Mouse (Mus musculus): ENCODE results near the gene Cd34. TPM values are rescaled to one million over a fixed set of nuclear protein-coding genes. Genes with fewer than 3 reads are reported as not detected.

The Cd34 gene
- total RNA-seq, 2 experiments from 2014 or later = 187 to 190 TPM

DNA sequence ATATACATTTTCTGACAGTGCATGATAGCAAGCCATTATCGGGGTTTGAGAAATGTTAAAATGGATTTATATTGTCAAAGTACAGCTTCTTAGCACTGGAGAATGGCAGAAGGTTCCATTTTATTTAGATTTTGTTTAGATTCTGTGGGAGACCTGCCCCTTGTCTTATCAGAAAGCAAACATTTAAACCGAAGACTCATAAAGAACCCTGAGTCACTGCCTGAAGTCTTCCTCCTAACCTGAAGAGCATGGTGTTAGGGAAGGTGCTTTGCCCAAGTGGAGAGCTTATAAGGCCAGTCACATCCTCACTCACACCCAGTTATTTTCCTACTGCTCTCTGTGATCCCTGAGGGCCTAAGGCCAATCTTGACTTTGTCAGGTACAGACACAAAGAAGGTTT lies 18.4 kb downstream of the Cd34 start:
- no peak for DNase-seq
- intact Hi-C loops (cut with DNase I) = no loop called here

DNA sequence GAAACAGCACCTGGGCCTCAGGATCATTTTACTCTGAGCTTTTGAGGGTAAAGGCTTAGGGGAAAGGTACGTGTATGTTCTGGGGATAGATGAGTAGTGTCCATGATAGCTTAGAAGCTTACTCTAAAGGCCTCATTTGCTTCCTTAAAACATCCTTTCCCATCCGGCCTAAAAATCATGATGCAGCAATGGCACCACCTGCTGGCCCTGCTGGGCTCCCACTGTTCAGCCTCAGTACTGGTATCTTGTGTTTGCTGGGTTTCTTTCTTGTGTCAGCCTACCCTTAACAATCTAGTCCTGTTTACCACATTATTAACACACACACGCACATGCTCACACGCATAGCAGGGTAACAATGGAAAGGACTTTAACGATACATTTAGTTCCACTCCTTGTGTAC lies 23.6 kb downstream of the Cd34 start:
- intact Hi-C loops (cut with DNase I) = loop anchor here (5.0 to 10.0 kb wide), 2 partner anchors 210 to 337 kb away; no protein-coding TSS in a partner anchor
- peak; percentile 69 to 78 for DNase-seq

DNA sequence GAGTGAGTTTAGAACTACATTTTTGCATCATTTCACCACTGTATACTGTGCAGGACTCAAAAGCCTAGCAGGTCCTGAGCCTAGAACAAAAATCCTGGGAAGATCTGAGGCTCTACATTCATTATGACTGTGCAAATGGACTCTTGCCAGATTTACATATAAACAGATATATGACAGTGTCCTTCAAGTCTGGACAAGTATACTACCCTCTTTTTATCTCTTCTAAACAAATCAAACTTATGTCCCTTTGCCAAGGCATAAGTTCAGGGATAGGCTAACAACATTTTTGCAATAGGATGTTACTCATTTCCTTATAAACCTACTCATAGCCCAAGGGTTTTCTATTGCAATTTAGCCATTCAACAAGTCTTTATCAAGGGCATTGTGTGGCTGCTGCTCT lies 24.1 kb downstream of the Cd34 start:
- intact Hi-C loops (cut with DNase I) = loop anchor here (5.0 to 10.0 kb wide), 2 partner anchors 210 to 338 kb away; no protein-coding TSS in a partner anchor
- DNase-seq = no peak

DNA sequence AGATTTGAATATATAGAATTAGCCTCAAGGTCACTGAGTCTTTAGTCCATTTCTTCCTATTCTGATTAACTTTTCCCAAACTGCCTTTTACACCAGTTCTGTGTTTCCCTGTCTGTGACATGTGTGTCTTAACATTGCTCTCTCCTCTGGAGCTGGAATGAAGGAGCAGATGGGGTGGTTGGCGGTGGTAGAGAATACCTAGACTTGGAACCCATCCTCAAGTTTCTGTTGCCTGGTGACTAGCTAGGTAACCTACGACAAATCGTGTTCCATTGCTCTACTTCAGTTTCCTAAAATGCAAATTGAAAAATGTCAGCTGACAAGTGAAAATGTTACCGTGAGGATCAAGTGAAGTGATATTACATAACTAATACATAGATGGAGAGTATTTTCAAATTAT lies 33.4 kb downstream of the Cd34 start:
- DNase-seq = no peak
- intact Hi-C loops (cut with DNase I) = loop anchor here (10.0 kb wide), 1 partner anchor 123 kb away; the partner anchor contains the start of gene Cd46

DNA sequence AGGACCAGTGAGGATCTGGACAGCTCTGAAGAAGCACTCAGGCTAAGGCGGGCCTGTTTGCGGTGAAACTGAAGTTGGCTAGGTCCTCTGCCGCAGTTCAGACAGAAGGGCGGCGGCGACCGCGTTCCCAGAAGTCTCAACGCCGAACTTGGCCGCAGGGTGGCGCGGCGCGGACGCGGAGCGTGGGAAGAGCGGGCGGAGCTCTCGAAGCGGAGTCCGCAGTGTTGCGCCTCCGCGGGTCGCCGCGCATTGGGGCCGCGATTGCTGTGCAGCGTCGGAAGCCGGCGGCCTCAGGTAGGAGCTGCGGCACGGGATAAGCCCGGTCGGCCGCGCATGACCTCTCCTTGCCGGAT lies 37.5 kb downstream of the Cd34 start:
- intact Hi-C loops (cut with DNase I) = loop anchor here (1.0 to 10.0 kb wide), 4 partner anchors 41 to 155 kb away; partner anchors contain the start of genes Cd46 and Cr1l
- DNase-seq = peak; percentile 97 to 98

DNA sequence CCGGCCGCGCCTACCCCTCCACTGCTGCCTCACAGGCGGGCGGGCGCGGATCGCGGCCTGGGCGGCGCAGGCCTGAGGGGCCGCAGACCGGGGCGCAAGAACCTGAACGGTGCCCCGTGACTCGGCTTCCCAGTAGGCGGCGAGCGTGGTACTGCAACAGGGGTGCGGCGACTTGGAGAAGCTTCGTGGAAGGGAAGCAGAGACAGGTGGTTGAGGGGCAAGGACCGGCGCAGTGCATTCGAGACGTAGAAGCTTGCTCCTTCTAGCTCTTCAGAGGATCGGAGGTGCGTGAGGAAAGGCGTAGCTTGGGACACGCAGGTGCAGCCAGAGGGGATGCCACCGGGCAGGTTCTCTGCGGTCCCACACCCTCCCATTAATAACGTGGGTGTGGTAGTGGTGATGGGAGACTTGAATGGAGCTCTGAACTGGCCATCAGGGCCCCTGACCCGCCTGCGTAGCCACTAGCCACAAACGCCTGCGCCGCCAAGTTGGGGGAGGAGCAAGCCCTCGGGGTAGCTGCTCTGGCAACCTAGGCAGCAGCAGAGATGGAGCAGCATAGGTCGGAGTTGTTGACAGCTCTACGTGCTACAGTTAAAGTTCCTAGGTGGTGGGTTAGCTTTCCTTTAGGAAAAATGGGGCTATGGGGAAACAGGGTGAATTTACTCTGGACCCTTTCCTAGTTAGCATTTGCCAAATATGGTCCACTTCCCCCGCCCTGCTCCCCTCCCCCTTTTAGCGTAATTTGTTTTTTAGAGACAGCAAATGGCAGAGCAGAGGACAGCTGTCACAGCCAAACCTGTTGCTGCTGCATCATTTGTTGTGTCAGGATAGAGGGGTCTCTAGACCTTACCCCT lies 38.1 kb downstream of the Cd34 start:
- intact Hi-C loops (cut with DNase I) = loop anchor here (1.0 to 10.0 kb wide), 4 partner anchors 40 to 154 kb away; partner anchors contain the start of genes Cd46 and Cr1l

DNA sequence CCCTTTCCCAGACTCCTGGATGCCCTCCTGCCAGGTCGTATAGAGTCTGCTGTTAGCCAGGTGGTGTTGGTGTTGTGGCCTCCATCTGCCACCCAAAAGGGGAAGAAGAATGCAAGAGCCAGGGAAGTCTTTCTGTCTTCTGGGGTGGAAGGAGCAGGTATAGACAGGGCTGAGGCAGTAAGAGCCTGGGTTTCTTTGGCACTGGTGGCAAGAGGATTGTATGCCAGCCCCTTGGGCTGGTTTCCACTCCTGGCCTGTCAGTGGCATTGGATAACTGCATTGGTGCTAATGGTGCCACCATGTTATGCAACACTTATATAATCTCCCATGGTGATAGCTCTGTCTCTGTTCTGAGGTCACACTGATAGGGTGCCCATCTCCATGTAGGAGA lies 38.7 kb downstream of the Cd34 start:
- intact Hi-C loops (cut with DNase I) = loop anchor here (2.0 to 10.0 kb wide), 3 partner anchors 39 to 153 kb away; partner anchors contain the start of genes Cd46 and Cr1l
- no peak for DNase-seq

More for the DNA sequence above, 38.1 kb downstream of the Cd34 start:
- DNase-seq = peak; percentile 67 to 68

DNA sequence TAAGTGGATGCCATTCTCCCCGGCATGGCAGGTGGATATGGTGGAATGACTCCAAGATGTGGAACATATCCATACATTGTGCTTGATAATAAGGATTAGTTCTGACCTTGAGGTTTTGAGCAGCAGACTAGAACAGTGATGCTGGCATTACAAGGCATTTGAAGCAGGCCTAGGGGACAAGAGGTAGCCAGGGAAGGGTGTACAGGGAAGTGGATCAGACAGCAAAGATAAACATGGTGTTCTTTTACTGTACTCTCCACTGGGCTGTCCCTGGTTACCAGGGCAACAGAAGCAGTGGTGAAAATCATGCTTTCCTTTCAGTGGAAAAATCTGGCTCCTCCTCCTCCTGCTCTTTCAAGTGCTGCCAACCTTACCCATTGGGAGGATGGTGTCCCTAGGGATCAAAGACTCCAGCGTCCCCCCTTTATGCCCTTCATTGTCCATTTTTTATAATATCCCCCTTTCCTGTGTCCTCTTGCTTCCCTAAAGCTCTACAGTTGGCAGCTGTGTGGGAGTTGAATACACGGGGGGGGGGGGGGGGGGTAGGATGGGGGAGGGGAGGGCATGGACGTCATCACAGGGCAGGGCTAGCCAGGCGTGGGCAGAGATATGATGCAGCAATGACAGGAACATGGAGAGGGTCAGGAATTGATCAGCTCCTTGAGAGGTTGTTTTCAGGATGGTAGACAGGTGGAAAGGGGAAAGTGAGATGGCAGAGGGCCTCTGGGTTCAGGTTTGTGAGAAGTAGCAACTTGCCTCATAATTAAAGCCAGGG lies 39.5 kb downstream of the Cd34 start:
- intact Hi-C loops (cut with DNase I) = loop anchor here (2.0 to 10.0 kb wide), 3 partner anchors 39 to 153 kb away; partner anchors contain the start of genes Cd46 and Cr1l
- DNase-seq = no peak

DNA sequence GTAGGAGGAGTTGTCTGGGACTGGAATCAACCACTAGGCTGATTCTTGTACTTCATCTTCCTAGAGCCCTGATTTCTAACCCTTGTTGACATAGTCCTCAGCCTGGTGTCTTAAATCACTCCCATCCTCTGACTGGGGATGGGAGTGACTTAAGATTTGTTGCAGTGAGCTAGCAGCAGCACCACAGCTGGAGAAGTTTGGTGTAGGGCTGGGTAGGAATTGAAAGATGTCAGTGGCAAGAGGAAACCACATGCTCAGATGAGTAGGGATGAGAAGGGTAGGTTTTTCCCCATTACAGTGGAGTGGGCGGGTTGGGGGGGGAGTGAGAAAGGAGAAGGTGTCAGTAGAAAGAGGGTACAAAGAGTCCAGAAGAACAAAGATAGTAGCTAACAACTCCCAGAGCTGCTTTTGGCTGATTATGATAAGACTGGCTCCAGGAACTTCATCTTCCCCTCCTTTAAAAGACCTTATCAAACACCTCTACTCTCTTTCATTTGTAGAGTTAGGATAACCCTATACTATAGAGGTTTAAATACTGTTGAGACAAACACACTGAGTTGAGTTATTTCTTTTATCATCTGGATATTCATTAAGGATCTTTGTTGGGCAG lies 42.3 kb downstream of the Cd34 start:
- DNase-seq = no peak
- intact Hi-C loops (cut with DNase I) = no loop called here

DNA sequence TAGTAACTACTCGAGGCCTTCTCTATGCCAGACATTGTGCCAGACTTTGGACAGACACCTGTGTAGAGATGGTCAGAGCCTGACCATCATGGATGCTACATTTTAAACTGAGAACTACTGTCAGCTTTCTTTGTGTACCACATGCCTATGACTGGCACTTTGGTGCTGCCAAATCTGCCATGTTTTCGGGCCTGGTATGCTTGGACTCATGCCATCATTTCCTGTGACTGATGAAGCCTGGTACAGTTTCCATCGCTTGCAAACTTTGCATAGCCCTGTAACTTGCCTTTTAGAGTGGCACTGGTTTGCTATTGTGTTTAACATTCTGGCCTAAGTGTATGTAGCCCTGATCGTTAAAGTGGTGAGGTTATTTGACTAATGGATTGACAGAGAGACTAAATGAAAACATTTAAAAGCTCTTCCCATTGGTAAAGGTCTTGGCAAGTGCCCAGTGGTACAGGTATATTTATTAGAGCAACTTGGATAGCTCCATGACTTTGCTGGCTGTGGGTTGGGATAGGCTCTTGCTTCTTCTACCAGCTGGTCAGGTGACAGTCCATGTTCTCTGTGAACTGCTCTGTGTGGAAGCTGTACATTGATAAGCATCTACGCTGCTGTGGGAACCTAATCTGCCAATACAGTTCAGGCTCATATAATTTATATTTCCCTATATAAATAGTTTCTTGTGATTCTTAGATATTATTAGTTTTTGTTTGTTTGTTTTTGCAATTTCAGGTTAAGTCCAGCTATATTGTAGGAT lies 44.5 kb downstream of the Cd34 start:
- intact Hi-C loops (cut with DNase I) = no loop called here
- DNase-seq = no peak

DNA sequence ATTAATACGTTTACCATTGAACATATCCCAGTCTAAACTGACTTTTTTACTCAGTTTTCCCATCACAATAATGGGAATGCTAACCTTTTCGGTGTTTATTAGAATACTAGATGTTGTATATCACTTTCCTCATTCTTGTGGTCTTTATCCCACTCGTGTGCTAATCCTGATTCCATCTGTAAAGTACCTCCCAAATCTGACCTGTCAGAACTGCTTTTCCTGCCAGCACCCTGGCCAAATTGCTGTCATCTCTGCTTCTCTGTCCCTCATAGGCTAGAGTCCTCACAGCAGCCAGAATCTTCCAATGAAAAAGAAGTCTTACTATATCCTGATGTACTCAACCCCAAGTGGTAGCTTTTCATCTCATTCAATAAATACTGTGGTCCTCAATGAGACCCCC lies 46.3 kb downstream of the Cd34 start:
- no peak for DNase-seq
- intact Hi-C loops (cut with DNase I) = no loop called here

DNA sequence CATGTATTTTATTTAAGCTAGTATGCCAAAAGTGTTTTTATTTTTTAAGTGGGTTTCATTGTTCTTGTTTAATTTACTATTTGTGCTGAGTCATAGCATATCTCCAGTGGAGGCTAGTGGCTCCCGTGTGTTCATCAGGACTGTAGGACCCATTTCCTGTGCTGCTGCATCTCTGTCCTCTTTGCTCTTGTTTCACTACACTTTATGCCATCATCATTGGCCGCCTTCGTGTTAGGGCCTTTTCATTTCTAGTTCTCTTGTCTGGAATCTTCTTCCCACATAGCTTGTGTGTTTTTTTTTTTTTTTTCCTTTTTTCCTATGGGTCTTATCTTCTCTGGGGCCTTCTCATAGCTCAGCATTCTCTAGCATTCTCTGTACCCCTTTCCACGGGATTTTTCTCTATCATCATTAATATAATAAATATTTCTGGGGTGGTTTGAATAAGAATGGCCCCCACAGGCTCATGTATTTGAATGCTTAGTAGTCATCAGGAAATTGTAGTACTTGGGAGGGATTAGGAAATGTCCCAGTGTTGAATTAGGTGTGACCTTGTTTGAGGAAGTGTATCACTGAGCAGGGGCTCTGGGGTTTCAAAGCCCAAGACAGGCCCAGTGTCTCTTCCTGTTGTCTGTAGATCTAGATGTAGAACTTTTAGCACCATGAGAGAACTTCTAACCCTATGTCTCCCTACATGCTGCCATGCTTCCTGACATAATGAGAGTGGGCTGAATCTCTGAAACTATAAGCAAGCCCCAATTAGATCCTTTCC lies 47.0 kb downstream of the Cd34 start:
- DNase-seq = no peak
- intact Hi-C loops (cut with DNase I) = no loop called here

DNA sequence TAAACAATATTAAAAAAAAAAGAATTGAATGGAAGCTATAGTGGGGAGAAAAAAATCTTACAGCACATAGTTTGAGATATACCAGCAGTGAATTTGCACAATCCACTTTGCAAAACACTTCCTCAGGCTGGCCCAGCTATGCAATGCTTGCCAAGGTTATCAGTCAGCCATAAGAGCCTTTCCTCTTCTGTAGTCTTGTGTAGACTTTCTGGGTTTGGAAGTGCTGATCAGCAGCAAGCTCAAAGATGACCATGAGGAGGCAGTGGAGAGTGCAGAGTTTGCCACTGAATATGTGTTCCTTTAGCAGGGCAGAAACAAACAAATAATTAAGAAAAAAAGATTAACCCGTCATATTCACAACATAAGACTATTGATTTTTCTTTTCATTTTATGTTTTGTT lies 50.4 kb downstream of the Cd34 start:
- intact Hi-C loops (cut with DNase I) = no loop called here
- DNase-seq = no peak

DNA sequence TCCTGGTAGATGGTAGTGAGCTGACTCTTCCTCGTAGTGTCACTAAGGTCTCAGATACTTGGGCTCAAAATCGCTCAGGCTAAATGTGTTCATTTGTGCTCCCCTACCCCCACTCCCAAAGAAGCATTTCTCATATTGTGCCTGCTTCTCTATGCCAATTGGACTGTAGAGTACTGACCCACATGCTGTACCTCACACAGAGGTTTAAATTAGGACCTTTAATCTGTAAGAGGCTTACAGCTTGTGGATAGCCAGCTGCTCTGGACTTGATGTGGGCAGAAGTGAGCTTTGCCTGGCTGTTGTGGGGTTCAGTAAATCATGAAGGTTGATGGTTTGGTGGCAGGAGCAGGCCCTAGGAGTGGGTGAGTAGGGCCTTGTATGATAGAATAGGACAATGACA lies 52.4 kb downstream of the Cd34 start:
- DNase-seq = no peak
- intact Hi-C loops (cut with DNase I) = no loop called here

DNA sequence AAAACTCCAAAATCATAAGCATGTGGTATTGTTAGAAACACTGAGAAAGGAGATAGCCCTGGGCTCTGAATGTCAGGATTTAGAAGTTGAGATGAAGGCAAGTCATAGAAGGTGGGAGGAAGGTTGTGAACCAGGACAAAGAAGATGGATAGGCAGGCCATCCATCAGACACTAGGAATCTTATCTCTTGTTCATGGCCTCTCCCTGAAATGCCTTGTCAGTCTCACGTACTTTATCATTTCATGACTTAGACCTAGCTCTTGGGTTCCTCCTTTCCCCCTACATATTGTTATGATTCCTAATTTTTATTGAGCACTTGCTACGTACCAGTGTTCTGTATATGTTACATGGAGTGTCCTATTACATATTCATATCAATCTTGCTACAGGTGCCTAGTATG lies 53.0 kb downstream of the Cd34 start:
- no peak for DNase-seq
- intact Hi-C loops (cut with DNase I) = no loop called here

DNA sequence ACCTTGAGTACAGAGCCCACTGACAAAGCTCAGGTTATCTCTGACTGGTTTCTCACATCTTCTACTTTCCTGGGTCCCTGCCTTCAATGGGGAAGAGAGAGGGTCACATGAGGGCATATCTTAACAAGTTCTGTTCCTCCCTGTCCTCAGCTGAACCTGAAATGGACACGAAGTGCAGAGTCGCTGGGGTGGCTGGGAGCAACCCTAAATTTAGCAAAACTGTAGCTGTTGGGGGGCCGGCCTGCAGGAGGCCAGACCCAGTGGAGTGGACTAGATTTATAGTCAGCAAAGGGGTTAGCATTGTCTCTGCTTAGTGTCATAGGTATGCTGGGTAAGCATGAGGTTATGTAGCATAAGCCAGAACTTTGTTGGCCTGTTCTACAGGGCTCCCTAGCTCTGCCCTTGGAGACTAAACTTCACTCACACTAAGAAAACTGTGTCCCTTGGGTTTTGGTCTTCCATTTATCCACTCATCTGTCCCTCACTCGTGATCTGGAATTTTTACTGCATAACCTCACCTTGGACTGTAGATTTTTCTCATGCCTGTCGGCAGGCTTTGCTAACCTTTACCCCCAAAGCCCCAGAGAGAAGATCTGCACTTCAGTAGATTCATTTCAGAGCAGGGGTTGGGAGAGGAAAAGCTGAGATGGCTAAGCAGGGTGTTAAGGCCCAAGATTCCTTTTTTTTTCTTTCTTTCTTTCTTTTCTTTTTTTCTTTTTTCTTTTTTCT lies 54.1 kb downstream of the Cd34 start:
- DNase-seq = peak; percentile 31 to 37
- intact Hi-C loops (cut with DNase I) = no loop called here

DNA sequence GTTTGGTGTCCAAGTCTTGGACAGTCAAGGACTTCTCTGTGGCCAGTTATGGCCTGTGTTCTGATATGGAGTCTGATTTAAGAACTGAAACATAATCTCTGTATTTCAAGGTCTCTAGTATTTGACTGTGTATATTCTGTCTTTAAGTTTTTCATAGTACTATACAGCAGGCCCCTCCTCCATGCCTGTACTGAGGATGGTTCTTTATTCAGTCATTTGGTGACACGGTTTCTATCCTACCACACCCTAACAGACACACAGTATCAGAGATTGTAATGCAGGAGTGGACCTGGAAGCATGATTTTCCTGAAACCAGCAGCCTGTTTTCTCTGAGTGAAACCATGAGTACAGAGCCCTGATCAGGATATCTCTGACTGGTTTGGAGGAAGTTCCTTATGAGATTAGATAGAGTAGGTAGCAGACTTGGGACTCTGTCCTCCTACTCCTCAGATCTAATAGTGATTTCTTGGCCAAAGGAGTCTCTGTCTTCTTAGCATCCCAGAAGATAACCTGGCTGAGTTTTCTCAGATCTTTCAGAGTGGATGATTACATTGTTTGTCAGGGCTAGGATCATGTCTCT lies 54.9 kb downstream of the Cd34 start:
- intact Hi-C loops (cut with DNase I) = no loop called here
- DNase-seq = no peak

DNA sequence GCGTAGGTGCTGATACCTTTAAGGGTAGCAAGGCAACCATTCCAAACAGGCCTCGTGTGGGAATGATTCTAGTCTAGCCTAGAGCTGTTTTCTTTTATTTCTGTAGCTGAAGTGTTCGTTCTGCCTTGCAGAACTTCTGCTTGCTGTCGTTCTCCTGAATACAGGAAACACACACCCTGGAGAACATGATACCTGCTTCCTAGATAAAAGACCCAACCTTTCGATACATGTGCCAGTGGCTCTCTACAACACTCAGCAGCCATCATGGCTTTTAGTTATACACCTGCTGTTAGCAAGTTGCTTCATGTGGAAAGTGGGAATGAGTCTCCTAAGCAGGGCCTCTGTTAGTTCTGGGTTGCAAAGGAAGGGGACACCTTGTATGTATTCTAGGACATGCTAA lies 55.6 kb downstream of the Cd34 start:
- intact Hi-C loops (cut with DNase I) = no loop called here
- no peak for DNase-seq

Data from heart, postnatal 14 days (tissue).